Comparison of ENCODE assay signal across 9 mouse cellular contexts in genomic region chr2:144267004-144267730, GRCm38 (mm10). TPM values are rescaled to one million over a fixed set of nuclear protein-coding genes. Genes with fewer than 3 reads are reported as not detected.
DNase-seq lines count a peak whose midpoint lies in the region; ATAC-seq and TF ChIP-seq lines count a peak whose summit lies in the region.
"Had no signal": no experiment of that assay in that cellular context is flagged by ENCODE, and none has a peak within 500 bp of the region (broad histone marks: within the 10 kb centered on the region; RNA-seq: fewer than 3 reads in every experiment).

No protein-coding gene starts in this region.

- peaks cover 42% of the 10 kb centered on the region for H3K4me1 ChIP-seq in kidney, embryonic 15.5 days
- peaks cover 4 to 16% of the 10 kb centered on the region in 2 experiments for H3K4me1 ChIP-seq in MEL (ENCODE audit: control insufficient read depth in 1 of 2, insufficient read depth in 2 of 2, low read length in 2 of 2)
- peaks cover 28% of the 10 kb centered on the region for H3K4me1 ChIP-seq in embryonic facial prominence, embryonic 15.5 days
- H3K4me1 ChIP-seq in midbrain, embryonic 13.5 days (replicated peaks): peaks cover 33% of the 10 kb centered on the region

- TF ChIP-seq CTCF in MEL (IDR thresholded peaks at IDR 0.05 in 2 of 3, conservative IDR thresholded peaks at IDR 0.05 in 1 of 3; ENCODE audit: control insufficient read depth in 1 of 3, insufficient read depth in 1 of 3, low read depth in 2 of 3, low read length in 3 of 3, poor library complexity in 1 of 3, severe bottlenecking in 1 of 3): no peak

- WGBS in kidney, embryonic 15.5 days: 59% methylated on average over 5 of the region's 5 CpGs
- WGBS in embryonic facial prominence, embryonic 15.5 days: 45% methylated on average over 5 of the region's 5 CpGs
- 57% methylated on average over 5 of the region's 5 CpGs for WGBS in midbrain, embryonic 13.5 days

- TF ChIP-seq POLR2A in MEL (IDR thresholded peaks at IDR 0.05; ENCODE audit: control insufficient read depth in 1 of 2, insufficient read depth in 1 of 2, low read depth in 1 of 2, low read length in 2 of 2, poor library complexity in 1 of 2): no peak; a peak in 1 of 4 replicates

- peak overlapping the region; percentile 68 for H3K4me2 ChIP-seq in kidney, embryonic 15.5 days
- H3K4me2 ChIP-seq in embryonic facial prominence, embryonic 15.5 days (replicated peaks): peak overlapping the region; percentile 71; the same call in 1 of the 2 replicates
- peak overlapping the region; percentile 13; the same call in 1 of the 2 replicates for H3K4me2 ChIP-seq in midbrain, embryonic 13.5 days (replicated peaks)

- peak overlapping the region; percentile 95; the same call in 1 of the 2 replicates for H3K9ac ChIP-seq in kidney, embryonic 15.5 days
- peak overlapping the region; percentile 99 for H3K9ac ChIP-seq in MEL (ENCODE audit: control insufficient read depth, low read depth, low read length, poor library complexity, severe bottlenecking)
- H3K9ac ChIP-seq in embryonic facial prominence, embryonic 15.5 days: no peak overlapping the region
- no peak overlapping the region for H3K9ac ChIP-seq in midbrain, embryonic 13.5 days (replicated peaks)

- peaks cover 93% of the 10 kb centered on the region for H3K79me2 ChIP-seq in MEL (ENCODE audit: control insufficient read depth, insufficient read depth, low read length, poor library complexity)

- peaks cover 11% of the 10 kb centered on the region for H3K36me3 ChIP-seq in kidney, embryonic 15.5 days
- H3K36me3 ChIP-seq in MEL (ENCODE audit: control insufficient read depth in 1 of 2, insufficient read depth in 2 of 2, low read length in 2 of 2): peaks cover 19 to 59% of the 10 kb centered on the region in 2 experiments
- H3K36me3 ChIP-seq in embryonic facial prominence, embryonic 15.5 days: 0 out of 2 replicates have a peak, but pooled peaks cover 3% of the 10 kb centered on the region
- H3K36me3 ChIP-seq in midbrain, embryonic 13.5 days: no peaks in the 10 kb centered on the region

- TF ChIP-seq RAD21 in MEL (IDR thresholded peaks at IDR 0.05; ENCODE audit: low read depth, low read length): no peak

- H3K9me3 ChIP-seq in kidney, embryonic 15.5 days (replicated peaks): no peaks in the 10 kb centered on the region
- H3K9me3 ChIP-seq in MEL (replicated peaks; ENCODE audit: insufficient read depth, low read length): no peaks in the 10 kb centered on the region
- no peaks in the 10 kb centered on the region for H3K9me3 ChIP-seq in embryonic facial prominence, embryonic 15.5 days (replicated peaks)
- H3K9me3 ChIP-seq in midbrain, embryonic 13.5 days: no peaks in the 10 kb centered on the region

- H3K4me3 ChIP-seq in kidney, embryonic 15.5 days (replicated peaks): peak overlapping the region; percentile 81; the same call in 1 of the 2 replicates
- H3K4me3 ChIP-seq in MEL (ENCODE audit: control insufficient read depth in 1 of 2, insufficient read depth in 1 of 2, low read depth in 2 of 2, low read length in 2 of 2): peak overlapping the region; percentile 62 to 85
- H3K4me3 ChIP-seq in embryonic facial prominence, embryonic 15.5 days (replicated peaks): no peak overlapping the region
- H3K4me3 ChIP-seq in midbrain, embryonic 13.5 days (replicated peaks): no peak overlapping the region

- H3K27ac ChIP-seq in kidney, embryonic 15.5 days: peak overlapping the region; percentile 41
- H3K27ac ChIP-seq in MEL (ENCODE audit: control insufficient read depth, low read depth, low read length): peak overlapping the region; percentile 33
- no peak overlapping the region for H3K27ac ChIP-seq in embryonic facial prominence, embryonic 15.5 days (replicated peaks)
- H3K27ac ChIP-seq in midbrain, embryonic 13.5 days: no peak overlapping the region

- no peak for TF ChIP-seq EP300 in MEL (IDR thresholded peaks at IDR 0.05; ENCODE audit: low read depth in 1 of 2, low read length in 2 of 2)

- ATAC-seq in kidney, embryonic 15.5 days (replicated peaks; ENCODE audit: low FRiP score): no peak
- ATAC-seq in embryonic facial prominence, embryonic 15.5 days (ENCODE audit: insufficient number of reproducible peaks, low FRiP score, low TSS enrichment, low read depth): no peak
- no peak for ATAC-seq in midbrain, embryonic 13.5 days

- no peak for DNase-seq in kidney, adult 11 months
- DNase-seq in MEL (ENCODE audit: low read depth, low spot score): peak; percentile 56
- DNase-seq in frontal cortex, postnatal 25 days (ENCODE audit: low spot score in 2 of 2): no peak
- no peak for DNase-seq in spleen, postnatal 36 days (ENCODE audit: low spot score in 2 of 2)
- DNase-seq: cerebellum, postnatal 36 days; right cerebral cortex, postnatal 4 days had no signal

- no peaks in the 10 kb centered on the region for H3K27me3 ChIP-seq in kidney, embryonic 15.5 days
- no peaks in the 10 kb centered on the region for H3K27me3 ChIP-seq in MEL (ENCODE audit: control insufficient read depth in 1 of 2, insufficient read depth in 2 of 2, low read length in 2 of 2)
- H3K27me3 ChIP-seq in embryonic facial prominence, embryonic 15.5 days: no peaks in the 10 kb centered on the region
- H3K27me3 ChIP-seq in midbrain, embryonic 13.5 days: no peaks in the 10 kb centered on the region

TF ChIP-seq in MEL, 35 proteins besides CTCF, POLR2A, EP300 and RAD21:
- TF ChIP-seq POLR2AphosphoS2 (IDR thresholded peaks at IDR 0.05; ENCODE audit: low read length) (0 out of 2 replicates have a peak, but pooled peaks have one; percentile 20), TBP (IDR thresholded peaks at IDR 0.05; ENCODE audit: low read depth, low read length) (0 out of 2 replicates have a peak, but pooled peaks have one; percentile 20), HCFC1 (IDR thresholded peaks at IDR 0.05; ENCODE audit: low read depth, low read length) (no peak)

RNA-seq across cellular contexts. Expression of gene Mgme1, which starts 3.3 kb away (rescaled TPM):
- 24.2 and 25.3 TPM in 2 replicates for polyA plus RNA-seq in kidney, embryonic 15.5 days (2015; fragmentation: Nextera tagmentation; extraction: Ambion mirVana)
- total RNA-seq in MEL (2012; rRNA removed): 14.1 and 16.8 TPM in 2 replicates
- polyA plus RNA-seq in MEL (2012; ENCODE audit: insufficient read depth in 1 of 2, insufficient read length in 2 of 2, low read depth in 1 of 2, low replicate concordance in 2 of 2, missing spikeins in 1 of 2): 10 to 100 TPM in 1 of 2 experiments, not detected in 1; 20.3 TPM
- 17.9 and 18.6 TPM in 2 replicates for polyA plus RNA-seq in embryonic facial prominence, embryonic 15.5 days (2015; fragmentation: Nextera tagmentation; extraction: Ambion mirVana)
- 12.9 and 13.0 TPM in 2 replicates for polyA plus RNA-seq in midbrain, embryonic 13.5 days (2015; fragmentation: Nextera tagmentation; extraction: Ambion mirVana)

RNA-seq across cellular contexts. Expression of gene Snx5, which starts 3.5 kb away (rescaled TPM):
- 125 and 129 TPM in 2 replicates for polyA plus RNA-seq in kidney, embryonic 15.5 days (2015; fragmentation: Nextera tagmentation; extraction: Ambion mirVana)
- 136 and 161 TPM in 2 replicates for total RNA-seq in MEL (2012; rRNA removed)
- 100 to 1,000 TPM; 213 to 835 TPM for polyA plus RNA-seq in MEL (2012; ENCODE audit: insufficient read depth in 1 of 2, insufficient read length in 2 of 2, low read depth in 1 of 2, low replicate concordance in 2 of 2, missing spikeins in 1 of 2)
- 104 and 110 TPM in 2 replicates for polyA plus RNA-seq in embryonic facial prominence, embryonic 15.5 days (2015; fragmentation: Nextera tagmentation; extraction: Ambion mirVana)
- 64.7 and 66.5 TPM in 2 replicates for polyA plus RNA-seq in midbrain, embryonic 13.5 days (2015; fragmentation: Nextera tagmentation; extraction: Ambion mirVana)

Comparison
In these comparisons a context has a peak if more than half of its experiments do, and no peak if none do; other contexts are left out.
1. H3K27ac ChIP-seq: peak in kidney, embryonic 15.5 days (single experiment) and MEL (single experiment); none in embryonic facial prominence, embryonic 15.5 days (single experiment) and midbrain, embryonic 13.5 days (single experiment).
2. H3K4me2 ChIP-seq: peak in every context shown above with its lines; median percentile 71 in embryonic facial prominence, embryonic 15.5 days; 68 in kidney, embryonic 15.5 days; 13 in midbrain, embryonic 13.5 days.
3. H3K4me3 ChIP-seq: peak in kidney, embryonic 15.5 days (single experiment) and MEL (2 of 2); none in embryonic facial prominence, embryonic 15.5 days (single experiment) and midbrain, embryonic 13.5 days (single experiment).
4. H3K9ac ChIP-seq: peak in kidney, embryonic 15.5 days (single experiment) and MEL (single experiment); none in embryonic facial prominence, embryonic 15.5 days (single experiment) and midbrain, embryonic 13.5 days (single experiment).